Mouse (Mus musculus) cerebellum, postnatal 4 days (tissue): ENCODE measurements around the gene Cyp4a10.
"Not testable (repeated sequence)": the region's sequence is repeated elsewhere in the genome, so short reads cannot be mapped to it uniquely, and the experiment has no call there.

Experiments
- DNase-seq, 2 experiments: peaks; one replicate each; pipeline ENCODE4 v3.0.0; 2022; ENCODE audit warnings: low spot score in 2 of 2, mixed read lengths in 1 of 2

Cyp4a10 gene

GRCm38 (mm10) chr4:115518000-115518399 lies at the start of gene Cyp4a10:
Gene Cyp4a10, plus strand, starts transcription at chr4:115518264.
- DNase-seq, result not testable (repeated sequence)

- DNase-seq, result not testable (repeated sequence)
Measured at GRCm38 (mm10) chr4:115473585-115473984, 44.5 kb upstream of the Cyp4a10 start.

- DNase-seq, result not testable (repeated sequence)
Measured at GRCm38 (mm10) chr4:115476051-115476450, 42.0 kb upstream of the Cyp4a10 start.

GRCm38 (mm10) chr4:115481006-115481652 lies 36.9 kb upstream of the Cyp4a10 start:
- DNase-seq, result no peak

- DNase-seq, result no peak
Measured at GRCm38 (mm10) chr4:115496001-115496400, 22.1 kb upstream of the Cyp4a10 start, which contains the start of gene Cyp4a14. Gene Cyp4a14, minus strand, starts transcription at chr4:115496142.

GRCm38 (mm10) chr4:115497466-115497865 lies 20.6 kb upstream of the Cyp4a10 start:
- no peak for DNase-seq

GRCm38 (mm10) chr4:115513964-115514363 lies 4.1 kb upstream of the Cyp4a10 start:
- not testable (repeated sequence) for DNase-seq

- DNase-seq, result no peak
Measured at GRCm38 (mm10) chr4:115519444-115519843, 1.4 kb downstream of the Cyp4a10 start.

- no peak for DNase-seq
Measured at GRCm38 (mm10) chr4:115521766-115522165, 3.7 kb downstream of the Cyp4a10 start.

- DNase-seq, result no peak
Measured at GRCm38 (mm10) chr4:115545101-115545500, 27.0 kb downstream of the Cyp4a10 start.

- DNase-seq, result no peak
Measured at GRCm38 (mm10) chr4:115546141-115546828, 28.2 kb downstream of the Cyp4a10 start.

GRCm38 (mm10) chr4:115552726-115553125 lies 34.7 kb downstream of the Cyp4a10 start:
- no peak for DNase-seq

- DNase-seq, result no peak
Measured at GRCm38 (mm10) chr4:115555513-115555912, 37.4 kb downstream of the Cyp4a10 start.

GRCm38 (mm10) chr4:115557861-115558561 lies 39.9 kb downstream of the Cyp4a10 start:
- no peak for DNase-seq

- not testable (repeated sequence) for DNase-seq
Measured at GRCm38 (mm10) chr4:115561236-115561635, 43.2 kb downstream of the Cyp4a10 start.

GRCm38 (mm10) chr4:115563401-115563800 lies 45.3 kb downstream of the Cyp4a10 start, which contains the start of gene Cyp4a31:
Gene Cyp4a31, plus strand, starts transcription at chr4:115563649.
- no peak for DNase-seq

GRCm38 (mm10) chr4:115564469-115565225 lies 46.6 kb downstream of the Cyp4a10 start:
- DNase-seq, result not testable (repeated sequence)

GRCm38 (mm10) chr4:115575255-115575654 lies 57.2 kb downstream of the Cyp4a10 start:
- no peak for DNase-seq

- no peak for DNase-seq
Measured at GRCm38 (mm10) chr4:115575776-115576175, 57.7 kb downstream of the Cyp4a10 start.

- DNase-seq, result no peak
Measured at GRCm38 (mm10) chr4:115583036-115583435, 65.0 kb downstream of the Cyp4a10 start.
